25 mouse cellular contexts compared by ENCODE assay signal in the genomic region with DNA sequence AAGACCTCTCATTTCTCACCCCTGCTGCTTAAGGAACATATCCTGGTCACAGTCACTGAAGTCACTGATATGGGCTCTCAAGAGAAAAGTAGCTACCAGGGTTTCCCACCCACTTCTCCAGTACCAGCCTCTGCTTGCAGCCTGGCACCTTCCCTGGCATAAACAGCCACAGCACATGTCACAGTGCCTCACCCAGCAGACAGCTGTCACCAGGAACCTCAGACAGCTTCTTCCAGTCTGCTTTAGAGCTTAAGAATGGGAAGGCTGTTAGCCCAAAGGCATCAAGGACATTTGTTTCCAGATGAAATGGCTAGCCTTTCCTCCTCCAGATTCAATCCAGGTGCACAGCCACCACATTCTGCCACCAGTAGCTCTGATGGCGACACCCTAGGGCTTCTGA.
"Had no signal": no experiment of that assay in that cellular context is flagged by ENCODE, and none has a peak within 500 bp of the region (broad histone marks: within the 10 kb centered on the region; RNA-seq: fewer than 3 reads in every experiment).

No protein-coding gene starts in this region.

- H3K4me3 ChIP-seq: embryonic facial prominence, embryonic 10.5 days; embryonic facial prominence, embryonic 12.5 days; embryonic facial prominence, embryonic 13.5 days; embryonic facial prominence, embryonic 15.5 days; erythroblast, embryonic 14.5 days; forebrain, embryonic 10.5 days; forebrain, embryonic 13.5 days; forebrain, embryonic 15.5 days; gastrocnemius, adult 2 months; heart, adult 2 months; heart, embryonic 10.5 days; heart, embryonic 12.5 days had no signal

- H3K27me3 ChIP-seq: embryonic facial prominence, embryonic 15.5 days had no signal

- H3K9ac ChIP-seq: embryonic facial prominence, embryonic 12.5 days; embryonic facial prominence, embryonic 13.5 days; embryonic facial prominence, embryonic 15.5 days; forebrain, embryonic 13.5 days; forebrain, embryonic 15.5 days; forebrain, postnatal 0 days; heart, embryonic 12.5 days had no signal

- H3K27ac ChIP-seq: embryonic facial prominence, embryonic 10.5 days; embryonic facial prominence, embryonic 12.5 days; embryonic facial prominence, embryonic 13.5 days; embryonic facial prominence, embryonic 15.5 days; forebrain, embryonic 10.5 days; forebrain, embryonic 13.5 days; gastrocnemius, adult 2 months; heart, adult 2 months; heart, embryonic 10.5 days had no signal

- H3K4me1 ChIP-seq: embryonic facial prominence, embryonic 10.5 days; embryonic facial prominence, embryonic 12.5 days; heart, embryonic 12.5 days had no signal

- H3K36me3 ChIP-seq: embryonic facial prominence, embryonic 10.5 days; embryonic facial prominence, embryonic 12.5 days; embryonic facial prominence, embryonic 13.5 days; embryonic facial prominence, embryonic 15.5 days; forebrain, embryonic 10.5 days; forebrain, embryonic 15.5 days; heart, embryonic 10.5 days; heart, embryonic 12.5 days had no signal

- ATAC-seq: forebrain, embryonic 13.5 days; forebrain, embryonic 15.5 days; forebrain, embryonic 16.5 days; forebrain, postnatal 0 days had no signal

- H3K4me2 ChIP-seq: embryonic facial prominence, embryonic 12.5 days; embryonic facial prominence, embryonic 13.5 days; embryonic facial prominence, embryonic 15.5 days; forebrain, embryonic 13.5 days; forebrain, embryonic 15.5 days; heart, embryonic 11.5 days; heart, embryonic 12.5 days had no signal

- H3K9me3 ChIP-seq: embryonic facial prominence, embryonic 10.5 days; embryonic facial prominence, embryonic 12.5 days; embryonic facial prominence, embryonic 13.5 days; embryonic facial prominence, embryonic 15.5 days; forebrain, embryonic 10.5 days; forebrain, embryonic 13.5 days; forebrain, embryonic 15.5 days; heart, embryonic 10.5 days; heart, embryonic 12.5 days had no signal

- DNase-seq: cerebellum, adult 9-10 months; cerebellum, postnatal 14 days; cerebellum, postnatal 25 days; cerebellum, postnatal 36 days; embryo, embryonic 11 days; forebrain, postnatal 0 days; gastrocnemius, adult 2 months; gastrocnemius, postnatal 14 days; gastrocnemius, postnatal 25 days; gastrocnemius, postnatal 36 days; heart, adult 11 months; heart, adult 18-20 months; heart, adult 2 months had no signal
